Mouse (Mus musculus): ENCODE measurements at regions not wholly inside any gene's neighbourhood (a gene's known extent, or its start where the extent isn't known, plus 50 kb on each side); places are given as distances from the start of the nearest gene placed in this dataset.

GRCm38 (mm10) chr8:126538136-126538535 is 55.6 kb downstream of the Irf2bp2 start:
- DNase-seq (ENCODE audit: low read depth, low spot score) = no peak

GRCm38 (mm10) chr8:126536928-126537618 is 56.7 kb downstream of the Irf2bp2 start:
- no peak for DNase-seq (ENCODE audit: low read depth, low spot score)

- peak; percentile 60 for DNase-seq (ENCODE audit: low read depth, low spot score)
Observed at GRCm38 (mm10) chr8:126536132-126536927, 57.5 kb downstream of the Irf2bp2 start.

GRCm38 (mm10) chr8:126532284-126532974 is 57.6 kb upstream of the Tarbp1 start:
- DNase-seq (ENCODE audit: low read depth, low spot score) = no peak

GRCm38 (mm10) chr8:126531459-126531858 is 56.6 kb upstream of the Tarbp1 start:
- no peak for DNase-seq (ENCODE audit: low read depth, low spot score)

GRCm38 (mm10) chr8:126529409-126529808 is 54.5 kb upstream of the Tarbp1 start:
- DNase-seq (ENCODE audit: low read depth, low spot score) = no peak

- DNase-seq (ENCODE audit: low read depth, low spot score) = no peak
Observed at GRCm38 (mm10) chr8:126528434-126529080, 53.7 kb upstream of the Tarbp1 start.

GRCm38 (mm10) chr8:126526864-126527571 is 52.2 kb upstream of the Tarbp1 start:
- no peak for DNase-seq (ENCODE audit: low read depth, low spot score)

- DNase-seq (ENCODE audit: low read depth, low spot score) = no peak
Observed at GRCm38 (mm10) chr8:126525575-126525974, 50.7 kb upstream of the Tarbp1 start.

All from CD4-positive, CD25-positive, alpha-beta regulatory T cell, adult 2 months (primary cell).